Mouse (Mus musculus): ENCODE results near the gene E2f6.

The E2f6 gene

GRCm38 (mm10) chr12:16872926-16873464 lies 62.2 kb downstream of the E2f6 start:
- no peak for DNase-seq (ENCODE audit: low read depth, low spot score)

GRCm38 (mm10) chr12:16873549-16873948 lies 62.8 kb downstream of the E2f6 start:
- no peak for DNase-seq (ENCODE audit: low read depth, low spot score)

GRCm38 (mm10) chr12:16874086-16874485 lies 63.3 kb downstream of the E2f6 start:
- no peak for DNase-seq (ENCODE audit: low read depth, low spot score)

GRCm38 (mm10) chr12:16875269-16875668 lies 64.5 kb downstream of the E2f6 start:
- DNase-seq (ENCODE audit: low read depth, low spot score): no peak

- no peak for DNase-seq (ENCODE audit: low read depth, low spot score)
These were observed 64.9 kb downstream of the E2f6 start for GRCm38 (mm10) chr12:16875678-16876077.

- no peak for DNase-seq (ENCODE audit: low read depth, low spot score)
These were observed 65.9 kb downstream of the E2f6 start for GRCm38 (mm10) chr12:16876667-16877066.

GRCm38 (mm10) chr12:16877141-16877540 lies 66.4 kb downstream of the E2f6 start:
- DNase-seq (ENCODE audit: low read depth, low spot score): no peak

GRCm38 (mm10) chr12:16877679-16878078 lies 66.9 kb downstream of the E2f6 start:
- DNase-seq (ENCODE audit: low read depth, low spot score): no peak

- DNase-seq (ENCODE audit: low read depth, low spot score): no peak
These were observed 68.6 kb downstream of the E2f6 start for GRCm38 (mm10) chr12:16879369-16879768.

- no peak for DNase-seq (ENCODE audit: low read depth, low spot score)
These were observed 69.3 kb downstream of the E2f6 start for GRCm38 (mm10) chr12:16880077-16880476.

- DNase-seq (ENCODE audit: low read depth, low spot score): no peak
These were observed 71.7 kb downstream of the E2f6 start for GRCm38 (mm10) chr12:16882442-16882841.

GRCm38 (mm10) chr12:16883111-16883510 lies 72.3 kb downstream of the E2f6 start:
- no peak for DNase-seq (ENCODE audit: low read depth, low spot score)

- DNase-seq (ENCODE audit: low read depth, low spot score): no peak
These were observed 73.8 kb downstream of the E2f6 start for GRCm38 (mm10) chr12:16884534-16884933.

GRCm38 (mm10) chr12:16886354-16886753 lies 75.6 kb downstream of the E2f6 start:
- no peak for DNase-seq (ENCODE audit: low read depth, low spot score)

Data from c-Kit-negative CD71-positive TER-119-positive erythroid progenitor cells, embryonic 14.5 days (primary cell).